Mouse (Mus musculus): ENCODE measurements around the gene Prune2.

- TF ChIP-seq MAX (IDR thresholded peaks at IDR 0.05) = peak; percentile 46
- no peak for TF ChIP-seq CTCF (IDR thresholded peaks at IDR 0.05; ENCODE audit: control insufficient read depth, insufficient read depth, insufficient read length)
- no peak for TF ChIP-seq USF1 (IDR thresholded peaks at IDR 0.05; ENCODE audit: low read depth)
- TF ChIP-seq CEBPB (IDR thresholded peaks at IDR 0.05; ENCODE audit: low read depth) = peak; percentile 36
- no peak for TF ChIP-seq MYOD1 (IDR thresholded peaks at IDR 0.05; ENCODE audit: control insufficient read depth, insufficient read length, low read depth)
- no peak for TF ChIP-seq MYOG (IDR thresholded peaks at IDR 0.05; ENCODE audit: control insufficient read depth, extremely low read depth, insufficient read length)
- TF ChIP-seq FOSL1 (IDR thresholded peaks at IDR 0.05; ENCODE audit: insufficient read depth, low read length, poor library complexity, severe bottlenecking) = peak; percentile 91
Observed at GRCm38 (mm10) chr19:17143245-17143644, 187.3 kb downstream of the Prune2 start.
